Mouse (Mus musculus) G1E (cell line): ENCODE measurements around the gene Cd160.

Experiments used
- CTCF ChIP-seq: IDR thresholded peaks from 2 replicates; pipeline ENCODE4 v1.5.1; 2012; ENCODE audit warnings: low read depth, low read length, inconsistent platforms, mixed read lengths
- GATA1 ChIP-seq: IDR thresholded peaks from 2 replicates; pipeline ENCODE4 v1.6.1; 2012; ENCODE audit warnings: borderline replicate concordance, low read length, inconsistent platforms, mixed read lengths
- POLR2AphosphoS5 ChIP-seq: IDR thresholded peaks from 2 replicates; pipeline ENCODE4 v1.6.1; 2012; ENCODE audit warnings: low read depth, low read length, inconsistent platforms; ENCODE audit not compliant: insufficient replicate concordance
- TAL1 ChIP-seq: conservative IDR thresholded peaks from 2 replicates; pipeline ENCODE4 v1.6.1; 2012; ENCODE audit warnings: low read depth, low read length, inconsistent platforms, mixed read lengths

DNA sequence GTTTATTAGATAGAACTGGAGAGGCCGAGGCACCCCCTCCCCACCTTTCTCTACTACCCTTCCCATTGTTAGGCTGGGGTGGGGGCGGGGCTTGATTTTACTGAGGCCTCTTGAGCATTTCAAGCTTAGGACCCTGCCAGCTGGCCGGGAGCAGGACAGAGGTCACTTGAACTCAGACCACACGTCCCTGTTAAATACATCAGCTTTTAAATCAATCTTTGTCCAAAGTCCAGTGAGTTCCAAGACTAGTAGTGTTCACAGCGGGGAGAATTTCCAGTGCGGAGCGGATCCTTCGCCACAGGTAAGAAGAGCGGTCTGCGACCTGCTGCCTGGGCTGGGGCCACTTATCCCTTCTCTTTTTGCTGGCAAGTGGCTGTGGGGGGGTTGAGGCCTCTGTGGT, 705 bp upstream of the Cd160 start:
- TF ChIP-seq CTCF (no peak), GATA1 (no peak), POLR2AphosphoS5 (no peak), TAL1 (no peak)
